Mouse (Mus musculus): Measurements from ENCODE around the gene St13. TPM values are rescaled to one million over a fixed set of nuclear protein-coding genes. Genes with fewer than 3 reads are reported as not detected.

St13 gene
- 10 to 100 TPM; 86.6 to 93.7 TPM for total RNA-seq (2023)

GRCm38 (mm10) chr15:81399638-81400315 lies at the start of gene St13, which contains the start of gene Xpnpep3:
TSS of gene St13 (minus strand) at chr15:81400077.
TSS of gene Xpnpep3 (plus strand) at chr15:81400138.

DNA sequence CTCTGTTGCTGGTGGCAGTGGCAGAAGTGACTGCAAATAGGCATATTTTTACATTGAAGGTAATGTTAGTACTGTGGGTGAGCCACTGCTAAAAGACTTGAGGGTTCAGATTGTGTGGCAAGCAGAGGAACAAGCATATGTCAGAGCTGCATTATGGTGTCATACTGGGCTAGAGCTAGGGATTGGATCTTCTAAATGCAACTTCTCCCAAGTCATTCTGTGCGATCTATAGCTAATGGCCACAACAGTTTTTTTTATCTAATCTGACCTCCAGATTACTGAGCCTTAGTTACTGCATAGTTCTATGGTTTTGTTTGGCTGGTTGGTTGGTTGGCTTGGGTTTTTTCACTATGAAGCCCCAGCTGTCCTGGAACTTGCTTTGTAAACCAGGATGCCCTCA lies 8.3 kb upstream of the St13 start, which contains the start of gene Dnajb7:
Gene Dnajb7, minus strand, starts transcription at position 101 of the 400 bp plus-strand sequence.

DNA sequence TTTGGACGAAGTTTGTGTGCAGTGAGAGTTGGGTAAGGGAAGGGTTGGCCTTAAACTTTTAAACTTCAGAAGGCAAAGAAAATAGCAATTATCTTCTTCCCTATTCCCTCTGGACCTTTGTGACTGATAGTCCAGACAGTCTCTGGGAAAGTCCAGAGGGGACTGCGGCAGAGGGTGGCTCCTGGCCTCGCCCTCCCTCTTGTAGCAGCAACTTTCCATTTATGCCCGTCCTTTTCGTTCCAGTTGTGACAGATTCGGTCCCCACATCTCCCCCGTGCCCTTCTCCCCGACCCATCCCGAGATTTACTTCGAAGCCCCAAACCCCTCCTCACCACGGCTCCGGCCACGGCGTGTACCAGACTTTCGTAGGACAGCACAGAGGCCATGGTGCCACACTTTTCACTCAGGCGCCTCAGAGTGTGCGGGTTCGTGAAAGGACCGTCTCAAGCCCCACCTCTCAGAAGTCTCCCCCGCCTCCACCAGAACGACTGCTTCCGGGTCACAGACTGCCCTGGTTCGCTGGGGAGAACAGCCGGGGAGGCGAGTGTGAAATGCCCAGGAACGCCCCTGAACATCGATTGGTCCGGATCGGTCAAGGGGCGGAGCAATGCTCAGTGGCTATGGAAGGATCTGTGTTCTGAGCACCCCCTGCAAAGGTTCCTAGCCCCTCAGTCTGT lies 39.4 kb downstream of the St13 start, which contains the start of gene Slc25a17:
Gene Slc25a17, minus strand, starts transcription at position 468 of the 677 bp plus-strand sequence.

Other genes with a start within 250 kb of the St13 start
- 100 to 1,000 TPM; 178 to 194 TPM for gene Mrtfa, start 209.3 kb downstream of the St13 start, total RNA-seq (2023)
- gene Mchr1, start 164.6 kb downstream of the St13 start, total RNA-seq (2023), result not detected
- gene Slc25a17, start 39.3 kb downstream of the St13 start, total RNA-seq (2023), result 10 to 100 TPM; 32.9 to 33.0 TPM
- gene Xpnpep3, start 61 bp upstream of the St13 start, total RNA-seq (2023), result 10 to 100 TPM; 12.3 to 13.3 TPM
- not detected for gene Dnajb7, start 8.2 kb upstream of the St13 start, total RNA-seq (2023)
- gene Rbx1, start 66.2 kb upstream of the St13 start, total RNA-seq (2023), result 10 to 100 TPM; 75.0 to 77.8 TPM
- gene Ep300, start 185.3 kb upstream of the St13 start, total RNA-seq (2023), result 100 to 1,000 TPM; 174 to 196 TPM